Mouse (Mus musculus) small intestine, adult 2 months (tissue): ENCODE results near the gene Gm4969.

Source experiments
- CTCF ChIP-seq: fragments of 200-500 bp; IDR thresholded peaks from 2 replicates; pipeline ENCODE4 v1.5.1; 2012; ENCODE audit warnings: low read depth, mild to moderate bottlenecking, control low read depth, inconsistent platforms, low read length, moderate library complexity, mixed read lengths; ENCODE audit not compliant: insufficient replicate concordance, insufficient read length; ENCODE audit errors: extremely low read depth
- POLR2A ChIP-seq: fragments of 200-500 bp; IDR thresholded peaks from 2 replicates; pipeline ENCODE4 v1.6.1; 2012; ENCODE audit warnings: low read depth, mild to moderate bottlenecking, control low read depth, inconsistent platforms, low read length, moderate library complexity

- TF ChIP-seq CTCF, result no peak; the same call in 1 of the 2 replicates
- no peak for TF ChIP-seq POLR2A
Measured at GRCm38 (mm10) chr7:19054047-19054776, 64.0 kb downstream of the Gm4969 start, which contains the start of gene Rsph6a.
